Mouse (Mus musculus): ENCODE results near the gene Eva1a.

The Eva1a gene

GRCm38 (mm10) chr6:82129630-82130217, 88.9 kb downstream of the Eva1a start:
- DNase-seq, result no peak

GRCm38 (mm10) chr6:82132876-82133591, 92.2 kb downstream of the Eva1a start:
- DNase-seq, result no peak

GRCm38 (mm10) chr6:82133592-82133978, 92.7 kb downstream of the Eva1a start:
- DNase-seq, result no peak

- DNase-seq, result no peak
These were observed 95.3 kb downstream of the Eva1a start for GRCm38 (mm10) chr6:82135959-82136712.
